Mouse (Mus musculus) ES-E14 (cell line): ENCODE measurements around the gene Sv2b. TPM values are rescaled to one million over a fixed set of nuclear protein-coding genes. Genes with fewer than 3 reads are reported as not detected.
"Not testable (repeated sequence)": the region's sequence is repeated elsewhere in the genome, so short reads cannot be mapped to it uniquely, and the experiment has no call there.

Source experiments
- DNase-seq: peaks from one replicate; pipeline ENCODE4 v3.0.0-alpha.2; 2013; ENCODE audit warnings: low read depth, low spot score
- H3K27ac ChIP-seq: 2 replicates; pipeline ENCODE4 v1.5.1; 2012; ENCODE audit warnings: low read depth, mild to moderate bottlenecking, low read length, moderate library complexity, mixed read lengths; ENCODE audit not compliant: poor library complexity, insufficient read depth, severe bottlenecking
- H3K36me3 ChIP-seq: 2 replicates; pipeline ENCODE4 v1.6.1; 2012; ENCODE audit warnings: mild to moderate bottlenecking, low read length, moderate library complexity, mixed read lengths; ENCODE audit not compliant: control insufficient read depth, poor library complexity, insufficient read depth, severe bottlenecking
- H3K4me1 ChIP-seq, 2 experiments: fragments of 150-350 bp in 1 of 2; sonication (generic) in 1 of 2; 2 replicates each; pipeline ENCODE4 v1.6.1; 2012; ENCODE audit warnings: low read length in 2 of 2, mild to moderate bottlenecking in 1 of 2, mixed read lengths in 1 of 2; ENCODE audit not compliant: control insufficient read depth in 2 of 2, insufficient read depth in 2 of 2, poor library complexity in 1 of 2
- H3K4me3 ChIP-seq, 2 experiments: fragments of 150-350 bp in 1 of 2; sonication (generic) in 1 of 2; 2 replicates each; pipeline ENCODE4 v1.5.1; 2012; ENCODE audit warnings: low read length in 2 of 2, low read depth in 1 of 2, mild to moderate bottlenecking in 1 of 2, mixed read lengths in 1 of 2; ENCODE audit not compliant: insufficient read depth in 1 of 2, poor library complexity in 1 of 2, severe bottlenecking in 1 of 2
- H3K9ac ChIP-seq: 2 replicates; pipeline ENCODE4 v1.6.1; 2012; ENCODE audit warnings: low read depth, mild to moderate bottlenecking, low read length, mixed read lengths; ENCODE audit not compliant: poor library complexity, insufficient read depth, severe bottlenecking
- H3K9me3 ChIP-seq: fragments of 150-350 bp; sonication (generic); 2 replicates; pipeline ENCODE4 v1.6.1; 2012; ENCODE audit warnings: low read depth, mild to moderate bottlenecking, low read length; ENCODE audit not compliant: control insufficient read depth, insufficient read depth
- CHD2 ChIP-seq: IDR thresholded peaks from 2 replicates; pipeline ENCODE4 v1.6.1; 2014; ENCODE audit warnings: mild to moderate bottlenecking, low read depth, low read length, inconsistent platforms
- HCFC1 ChIP-seq: IDR thresholded peaks from 2 replicates; pipeline ENCODE4 v1.6.1; 2012; ENCODE audit warnings: low read length, inconsistent platforms, borderline replicate concordance; ENCODE audit not compliant: insufficient read depth
- MAFK ChIP-seq: IDR thresholded peaks from 2 replicates; pipeline ENCODE4 v1.6.1; 2014; ENCODE audit warnings: mild to moderate bottlenecking, low read depth, low read length, inconsistent platforms; ENCODE audit not compliant: insufficient read depth
- ZC3H11A ChIP-seq: IDR thresholded peaks from 2 replicates; pipeline ENCODE4 v1.6.1; 2012; ENCODE audit warnings: low read depth, mild to moderate bottlenecking, inconsistent platforms, low read length, borderline replicate concordance
- ZNF384 ChIP-seq: IDR thresholded peaks from 2 replicates; pipeline ENCODE4 v1.6.1; 2012; ENCODE audit warnings: low read depth, low read length, inconsistent platforms
- in situ Hi-C, 2 experiments: fragments of 600-800 bp; cut with MboI; formaldehyde crosslinking; loops; one replicate each; pipeline ENCODE4 v1.15.1; 2025; ENCODE audit warnings: low sequenced_read_pairs in 2 of 2, inconsistent platforms in 1 of 2; ENCODE audit not compliant: unreplicated experiment in 2 of 2
- total RNA-seq: library from RNA; depleted of rRNA; stranded (reverse); fragments of 300-350 nt; gene quantifications from 2 replicates; pipeline ENCODE4 v1.2.3, GENCODE M21; 2012

The Sv2b gene
- total RNA-seq, 1 experiment = 0.27 TPM

- no peak overlapping the region for H3K27ac ChIP-seq
- no peaks in the 10 kb centered on the region for H3K36me3 ChIP-seq
- TF ChIP-seq HCFC1 (no peak), MAFK (no peak), ZNF384 (no peak), ZC3H11A (no peak), CHD2 (no peak)
- no peak overlapping the region for H3K9ac ChIP-seq
- DNase-seq = no peak
- no peak overlapping the region for H3K4me3 ChIP-seq
- H3K9me3 ChIP-seq = no peaks in the 10 kb centered on the region
- H3K4me1 ChIP-seq = no peaks in the 10 kb centered on the region
- in situ Hi-C loops = no loop called here
Observed at GRCm38 (mm10) chr7:75350172-75350571, 41.1 kb upstream of the Sv2b start.

DNA sequence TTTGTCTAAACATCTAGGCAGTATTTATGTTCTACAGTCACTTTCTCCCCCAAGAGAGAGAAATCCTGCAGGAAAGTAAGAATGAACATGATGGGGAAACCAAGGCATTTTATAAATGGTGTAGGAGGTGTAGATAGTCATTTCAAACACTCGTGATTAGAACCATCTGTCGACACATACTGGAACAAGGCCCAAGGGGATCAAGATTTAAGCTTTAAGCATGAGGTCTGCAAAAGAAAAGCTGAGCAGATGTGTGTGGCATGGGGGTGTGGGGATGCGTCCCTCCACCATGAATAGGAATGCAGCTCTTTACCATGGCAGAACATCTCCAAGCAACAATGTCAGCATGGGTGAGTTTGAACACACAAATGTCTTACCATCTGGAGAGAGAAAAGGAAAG is 23.2 kb upstream of the Sv2b start:
- in situ Hi-C loops = no loop called here
- H3K27ac ChIP-seq = no peak overlapping the region
- no peaks in the 10 kb centered on the region for H3K36me3 ChIP-seq
- H3K4me3 ChIP-seq = no peak overlapping the region
- DNase-seq = no peak
- no peaks in the 10 kb centered on the region for H3K4me1 ChIP-seq
- H3K9ac ChIP-seq = no peak overlapping the region
- TF ChIP-seq CHD2 = no peak
- no peak for TF ChIP-seq ZNF384
- no peak for TF ChIP-seq MAFK
- TF ChIP-seq HCFC1 = no peak
- TF ChIP-seq ZC3H11A = no peak
- H3K9me3 ChIP-seq = no peaks in the 10 kb centered on the region

GRCm38 (mm10) chr7:75329740-75330142 is 20.7 kb upstream of the Sv2b start:
- Histone ChIP-seq H3K27ac (no peak overlapping the region), H3K4me3 (no peak overlapping the region), H3K36me3 (no peaks in the 10 kb centered on the region), H3K4me1 (no peaks in the 10 kb centered on the region), H3K9me3 (no peaks in the 10 kb centered on the region), H3K9ac (no peak overlapping the region)
- TF ChIP-seq ZC3H11A (no peak), HCFC1 (no peak), ZNF384 (no peak), MAFK (no peak), CHD2 (no peak)
- DNase-seq = no peak
- in situ Hi-C loops = no loop called here

GRCm38 (mm10) chr7:75328721-75329362 is 19.8 kb upstream of the Sv2b start:
- Histone ChIP-seq H3K4me3 (no peak overlapping the region), H3K9me3 (no peaks in the 10 kb centered on the region), H3K9ac (no peak overlapping the region), H3K36me3 (no peaks in the 10 kb centered on the region), H3K4me1 (no peaks in the 10 kb centered on the region), H3K27ac (no peak overlapping the region)
- in situ Hi-C loops = no loop called here
- no peak for DNase-seq
- no peak for TF ChIP-seq CHD2
- no peak for TF ChIP-seq ZC3H11A
- TF ChIP-seq HCFC1 = no peak
- TF ChIP-seq ZNF384 = no peak
- no peak for TF ChIP-seq MAFK

GRCm38 (mm10) chr7:75325273-75325672 is 16.2 kb upstream of the Sv2b start:
- no peak overlapping the region for H3K4me3 ChIP-seq
- TF ChIP-seq HCFC1 (no peak), ZC3H11A (no peak), ZNF384 (no peak), CHD2 (no peak), MAFK (no peak)
- no peaks in the 10 kb centered on the region for H3K9me3 ChIP-seq
- H3K27ac ChIP-seq = no peak overlapping the region
- H3K4me1 ChIP-seq = no peaks in the 10 kb centered on the region
- no peaks in the 10 kb centered on the region for H3K36me3 ChIP-seq
- DNase-seq = no peak
- H3K9ac ChIP-seq = no peak overlapping the region
- in situ Hi-C loops = no loop called here

GRCm38 (mm10) chr7:75322742-75323141 is 13.7 kb upstream of the Sv2b start:
- H3K36me3 ChIP-seq, H3K9me3 ChIP-seq, H3K4me1 ChIP-seq, H3K4me3 ChIP-seq, in situ Hi-C loops, H3K9ac ChIP-seq, DNase-seq, H3K27ac ChIP-seq: not testable (repeated sequence)
